Mouse (Mus musculus): ENCODE results near the gene Med13l. TPM values are rescaled to one million over a fixed set of nuclear protein-coding genes. Genes with fewer than 3 reads are reported as not detected.

The Med13l gene
- polyA plus RNA-seq, 1 experiment from 2014 or later = 7.0 TPM

DNA sequence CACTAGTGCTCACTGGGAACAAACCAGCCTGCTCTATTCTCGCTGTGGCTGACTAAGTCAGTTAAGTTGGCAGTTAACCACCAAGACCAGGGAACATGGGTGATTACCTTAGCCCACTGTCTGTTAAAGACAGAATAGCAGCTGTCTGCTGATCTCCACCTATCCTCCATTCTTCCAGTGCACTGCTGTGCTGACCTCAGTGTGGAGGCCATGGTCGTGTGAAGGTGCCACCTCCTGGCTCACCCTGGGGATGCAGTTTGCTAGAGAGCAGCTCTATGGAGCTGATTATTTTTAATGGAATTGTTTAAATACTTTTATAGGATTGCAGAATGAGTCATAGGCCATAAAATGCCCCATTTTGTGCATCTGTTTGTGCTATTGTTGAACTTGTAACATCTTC is 195.6 kb downstream of the Med13l start:
- DNase-seq (ENCODE audit: low spot score) (peak; percentile 21), ATAC-seq (replicated peaks; ENCODE audit: low FRiP score, low read depth) (no peak)
- Histone ChIP-seq H3K4me3 (replicated peaks; ENCODE audit: low read depth, low read length) (no peak overlapping the region), H3K27ac (no peak overlapping the region), H3K9ac (ENCODE audit: low read depth, low read length) (no peak overlapping the region), H3K27me3 (ENCODE audit: insufficient read depth, low read length) (no peaks in the 10 kb centered on the region), H3K9me3 (replicated peaks; ENCODE audit: low read length) (no peaks in the 10 kb centered on the region), H3K4me1 (replicated peaks; ENCODE audit: insufficient read depth, low read length) (no peaks in the 10 kb centered on the region), H3K36me3 (ENCODE audit: insufficient read depth, low read length) (peaks cover 66% of the 10 kb centered on the region), H3K4me2 (ENCODE audit: low read length) (no peak overlapping the region)
- 63% methylated on average over 2 of the region's 2 CpGs for WGBS
- TF ChIP-seq CTCF (IDR thresholded peaks at IDR 0.05; ENCODE audit: low read depth) = peak; percentile 57

GRCm38 (mm10) chr5:118757396-118758301 is 197.2 kb downstream of the Med13l start:
- ATAC-seq (replicated peaks; ENCODE audit: low FRiP score, low read depth) = no peak
- Histone ChIP-seq H3K4me2 (ENCODE audit: low read length) (no peak overlapping the region), H3K9ac (ENCODE audit: low read depth, low read length) (no peak overlapping the region), H3K9me3 (replicated peaks; ENCODE audit: low read length) (no peaks in the 10 kb centered on the region), H3K4me3 (replicated peaks; ENCODE audit: low read depth, low read length) (no peak overlapping the region), H3K36me3 (ENCODE audit: insufficient read depth, low read length) (peaks cover 63% of the 10 kb centered on the region), H3K4me1 (replicated peaks; ENCODE audit: insufficient read depth, low read length) (no peaks in the 10 kb centered on the region), H3K27ac (no peak overlapping the region), H3K27me3 (ENCODE audit: insufficient read depth, low read length) (no peaks in the 10 kb centered on the region)
- no peak for TF ChIP-seq CTCF (IDR thresholded peaks at IDR 0.05; ENCODE audit: low read depth)
- 72% methylated on average over 17 of the region's 17 CpGs for WGBS
- DNase-seq (ENCODE audit: low spot score) = peak; percentile 20

- H3K9me3 ChIP-seq (replicated peaks; ENCODE audit: low read length) = no peaks in the 10 kb centered on the region
- no peak overlapping the region for H3K27ac ChIP-seq
- no peak for DNase-seq (ENCODE audit: low spot score)
- H3K4me3 ChIP-seq (replicated peaks; ENCODE audit: low read depth, low read length) = no peak overlapping the region
- no peaks in the 10 kb centered on the region for H3K4me1 ChIP-seq (replicated peaks; ENCODE audit: insufficient read depth, low read length)
- no peak overlapping the region for H3K4me2 ChIP-seq (ENCODE audit: low read length)
- H3K27me3 ChIP-seq (ENCODE audit: insufficient read depth, low read length) = no peaks in the 10 kb centered on the region
- ATAC-seq (replicated peaks; ENCODE audit: low FRiP score, low read depth) = no peak
- no peak for TF ChIP-seq CTCF (IDR thresholded peaks at IDR 0.05; ENCODE audit: low read depth)
- WGBS = 83% methylated on average over 10 of the region's 10 CpGs
- H3K9ac ChIP-seq (ENCODE audit: low read depth, low read length) = no peak overlapping the region
- H3K36me3 ChIP-seq (ENCODE audit: insufficient read depth, low read length) = peaks cover 51% of the 10 kb centered on the region
Observed at GRCm38 (mm10) chr5:118760986-118761385, 200.5 kb downstream of the Med13l start.

DNA sequence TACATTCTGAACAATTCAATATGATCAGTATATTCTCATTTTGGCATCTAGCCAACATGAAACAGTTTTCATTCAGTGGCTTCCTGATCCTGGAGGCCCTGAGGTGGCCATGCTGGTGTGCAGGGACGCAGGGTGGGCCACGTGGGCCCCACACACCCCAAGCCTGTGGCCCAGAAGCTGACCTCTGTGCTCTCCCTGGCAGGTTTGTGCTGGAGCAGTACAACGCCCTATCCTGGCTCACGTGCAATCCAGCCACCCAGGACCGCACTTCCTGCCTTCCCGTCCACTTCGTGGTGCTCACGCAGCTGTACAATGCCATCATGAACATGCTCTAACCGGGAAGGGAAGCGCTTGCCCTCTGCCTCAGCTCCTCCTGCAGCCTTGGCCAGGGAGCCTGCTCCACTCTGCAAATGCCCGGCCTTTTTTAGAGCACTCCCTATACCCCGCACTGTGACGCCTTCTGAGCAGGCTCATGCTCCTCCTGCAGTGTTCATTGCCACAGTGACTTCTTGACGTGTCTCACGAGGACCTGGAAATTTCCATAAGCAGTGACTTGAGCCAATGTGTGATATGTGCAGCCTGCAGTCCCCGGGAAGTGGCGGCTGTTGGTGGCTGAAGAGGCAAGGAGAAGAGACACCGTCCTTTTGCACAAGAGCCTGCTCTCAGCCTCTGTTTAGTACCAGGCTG is 202.2 kb downstream of the Med13l start:
- Histone ChIP-seq H3K36me3 (ENCODE audit: insufficient read depth, low read length) (peaks cover 42% of the 10 kb centered on the region), H3K27me3 (ENCODE audit: insufficient read depth, low read length) (no peaks in the 10 kb centered on the region), H3K4me3 (replicated peaks; ENCODE audit: low read depth, low read length) (no peak overlapping the region), H3K27ac (no peak overlapping the region), H3K9me3 (replicated peaks; ENCODE audit: low read length) (no peaks in the 10 kb centered on the region), H3K9ac (ENCODE audit: low read depth, low read length) (no peak overlapping the region), H3K4me2 (ENCODE audit: low read length) (no peak overlapping the region), H3K4me1 (replicated peaks; ENCODE audit: insufficient read depth, low read length) (no peaks in the 10 kb centered on the region)
- 73% methylated on average over 18 of the region's 18 CpGs for WGBS
- ATAC-seq (replicated peaks; ENCODE audit: low FRiP score, low read depth) (no peak; the same call in 1 of the 2 replicates), DNase-seq (ENCODE audit: low spot score) (no peak)
- TF ChIP-seq CTCF (IDR thresholded peaks at IDR 0.05; ENCODE audit: low read depth) = no peak

GRCm38 (mm10) chr5:118763353-118763752 is 202.9 kb downstream of the Med13l start:
- Histone ChIP-seq H3K36me3 (ENCODE audit: insufficient read depth, low read length) (peaks cover 39% of the 10 kb centered on the region), H3K27ac (no peak overlapping the region), H3K4me2 (ENCODE audit: low read length) (no peak overlapping the region), H3K4me1 (replicated peaks; ENCODE audit: insufficient read depth, low read length) (no peaks in the 10 kb centered on the region), H3K4me3 (replicated peaks; ENCODE audit: low read depth, low read length) (no peak overlapping the region), H3K9me3 (replicated peaks; ENCODE audit: low read length) (no peaks in the 10 kb centered on the region), H3K27me3 (ENCODE audit: insufficient read depth, low read length) (no peaks in the 10 kb centered on the region), H3K9ac (ENCODE audit: low read depth, low read length) (no peak overlapping the region)
- DNase-seq (ENCODE audit: low spot score) (peak; percentile 53), ATAC-seq (replicated peaks; ENCODE audit: low FRiP score, low read depth) (no peak)
- WGBS = 68% methylated on average over 5 of the region's 5 CpGs
- TF ChIP-seq CTCF (IDR thresholded peaks at IDR 0.05; ENCODE audit: low read depth) = peak; percentile 62

GRCm38 (mm10) chr5:118769143-118769542 is 208.7 kb downstream of the Med13l start:
- no peak for TF ChIP-seq CTCF (IDR thresholded peaks at IDR 0.05; ENCODE audit: low read depth)
- Histone ChIP-seq H3K9me3 (replicated peaks; ENCODE audit: low read length) (no peaks in the 10 kb centered on the region), H3K36me3 (ENCODE audit: insufficient read depth, low read length) (no peaks in the 10 kb centered on the region), H3K9ac (ENCODE audit: low read depth, low read length) (no peak overlapping the region), H3K27ac (no peak overlapping the region), H3K4me3 (replicated peaks; ENCODE audit: low read depth, low read length) (no peak overlapping the region), H3K4me2 (ENCODE audit: low read length) (no peak overlapping the region), H3K27me3 (ENCODE audit: insufficient read depth, low read length) (no peaks in the 10 kb centered on the region), H3K4me1 (replicated peaks; ENCODE audit: insufficient read depth, low read length) (no peaks in the 10 kb centered on the region)
- ATAC-seq (replicated peaks; ENCODE audit: low FRiP score, low read depth) = no peak
- no peak for DNase-seq (ENCODE audit: low spot score)
- 61% methylated on average over 6 of the region's 6 CpGs for WGBS

Measured in kidney, postnatal 0 days (tissue).